Mouse (Mus musculus) retina, postnatal 1 day (tissue): Measurements from ENCODE around the gene Arhgef10l.
"Not testable (repeated sequence)": the region's sequence is repeated elsewhere in the genome, so short reads cannot be mapped to it uniquely, and the experiment has no call there.

Source experiments
- DNase-seq: peaks from one replicate; pipeline ENCODE4 v3.0.0-alpha.2; 2012

Gene Arhgef10l

GRCm38 (mm10) chr4:140605247-140605646 lies 60.6 kb downstream of the Arhgef10l start:
- no peak for DNase-seq

DNA sequence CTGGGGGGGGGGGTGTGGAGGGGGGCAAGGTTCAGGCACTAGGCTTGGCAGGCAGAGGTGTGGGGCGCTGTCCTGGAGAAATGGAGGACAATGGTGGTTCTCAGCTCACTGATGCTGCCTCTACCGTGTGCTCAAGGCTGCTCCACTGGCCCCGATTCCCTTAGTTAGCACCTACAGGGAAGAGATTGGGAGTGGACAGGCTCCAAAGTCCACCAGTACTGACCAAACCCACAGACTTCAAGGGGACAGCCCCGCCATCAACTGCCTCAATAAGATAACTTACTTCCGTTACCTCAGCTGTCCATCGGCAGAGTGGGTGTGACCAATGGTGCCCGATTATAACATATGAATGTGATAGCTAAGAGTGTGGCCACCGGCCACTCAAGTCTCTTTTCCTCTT lies 61.3 kb downstream of the Arhgef10l start:
- no peak for DNase-seq

GRCm38 (mm10) chr4:140602022-140602421 lies 63.8 kb downstream of the Arhgef10l start:
- DNase-seq, result no peak

DNA sequence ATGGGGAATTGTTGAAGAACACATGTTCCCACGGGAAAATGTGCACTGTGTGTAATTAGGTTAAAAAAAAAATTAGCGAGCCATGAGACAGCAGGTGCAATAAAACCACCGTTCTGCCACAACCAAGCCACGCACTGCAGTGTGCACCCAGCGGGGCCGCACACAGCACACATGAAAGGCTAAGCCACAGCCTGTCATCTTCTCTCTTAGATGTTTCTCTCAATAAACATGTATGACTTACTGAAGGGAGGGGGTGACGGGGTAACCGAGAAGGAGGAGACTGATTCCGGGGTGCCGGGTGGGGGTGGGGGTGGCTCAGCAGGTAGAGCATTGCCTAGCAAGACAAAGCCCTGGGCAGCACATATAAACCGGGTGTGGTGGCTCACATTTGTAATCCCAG lies 64.7 kb downstream of the Arhgef10l start:
- no peak for DNase-seq

- DNase-seq, result no peak
Observed at GRCm38 (mm10) chr4:140598846-140599245, 67.0 kb downstream of the Arhgef10l start.

DNA sequence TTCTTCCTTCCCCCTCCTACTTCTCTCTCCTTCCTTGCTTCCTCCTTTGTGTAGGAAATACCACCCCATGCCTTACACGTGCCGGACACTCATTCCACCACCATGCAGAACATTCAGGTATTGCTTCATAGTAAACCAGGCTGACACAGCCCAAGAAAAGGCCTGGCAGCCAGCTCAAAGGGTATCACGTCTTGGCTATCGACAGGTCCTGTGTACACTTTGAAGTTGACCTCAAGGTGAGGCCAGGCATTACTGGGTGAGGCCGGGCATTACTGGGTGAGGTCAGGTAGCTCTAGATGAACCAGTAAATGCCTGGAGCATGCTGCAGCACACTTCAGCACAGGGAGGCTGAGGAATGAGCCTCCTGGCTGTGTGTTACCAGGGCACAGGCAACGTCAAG lies 67.9 kb downstream of the Arhgef10l start:
- DNase-seq, result no peak

GRCm38 (mm10) chr4:140597378-140597777 lies 68.4 kb downstream of the Arhgef10l start:
- DNase-seq, result no peak

DNA sequence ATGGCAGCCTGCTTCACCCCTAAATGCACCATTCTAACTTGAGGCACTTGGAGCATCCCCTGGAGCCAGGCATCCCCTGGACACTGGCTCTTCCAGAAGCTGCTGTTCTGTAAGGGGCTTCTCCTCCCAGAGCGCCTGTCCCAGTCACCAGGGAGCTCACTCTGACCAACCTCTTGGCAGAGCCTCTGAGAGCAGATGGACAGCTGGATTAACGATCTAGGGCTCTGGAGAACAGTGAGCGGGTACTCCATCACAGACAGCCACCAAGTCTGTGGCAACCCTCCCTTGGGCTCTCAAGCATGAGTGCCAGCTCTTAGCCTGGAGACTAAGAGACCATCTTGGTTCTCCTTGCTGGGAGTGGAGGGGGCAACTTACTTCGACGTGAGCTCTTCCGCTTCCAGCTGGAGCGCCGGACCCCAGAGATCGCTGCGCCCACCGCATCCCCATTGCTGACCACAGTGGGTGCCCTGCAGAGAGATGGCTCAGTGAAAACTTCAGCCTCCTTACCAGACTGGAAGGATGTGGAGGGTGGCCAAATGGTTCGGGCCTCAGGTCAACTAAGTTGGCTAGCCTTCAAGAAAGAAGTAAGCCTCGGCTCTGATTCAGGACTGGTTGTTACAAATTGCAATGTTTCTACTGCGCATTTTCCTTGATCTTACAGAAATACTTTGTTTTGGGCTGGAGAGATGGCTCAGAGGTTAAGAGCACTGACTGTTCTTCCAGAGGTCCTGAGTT lies 71.9 kb downstream of the Arhgef10l start:
- peak; percentile 53 for DNase-seq

DNA sequence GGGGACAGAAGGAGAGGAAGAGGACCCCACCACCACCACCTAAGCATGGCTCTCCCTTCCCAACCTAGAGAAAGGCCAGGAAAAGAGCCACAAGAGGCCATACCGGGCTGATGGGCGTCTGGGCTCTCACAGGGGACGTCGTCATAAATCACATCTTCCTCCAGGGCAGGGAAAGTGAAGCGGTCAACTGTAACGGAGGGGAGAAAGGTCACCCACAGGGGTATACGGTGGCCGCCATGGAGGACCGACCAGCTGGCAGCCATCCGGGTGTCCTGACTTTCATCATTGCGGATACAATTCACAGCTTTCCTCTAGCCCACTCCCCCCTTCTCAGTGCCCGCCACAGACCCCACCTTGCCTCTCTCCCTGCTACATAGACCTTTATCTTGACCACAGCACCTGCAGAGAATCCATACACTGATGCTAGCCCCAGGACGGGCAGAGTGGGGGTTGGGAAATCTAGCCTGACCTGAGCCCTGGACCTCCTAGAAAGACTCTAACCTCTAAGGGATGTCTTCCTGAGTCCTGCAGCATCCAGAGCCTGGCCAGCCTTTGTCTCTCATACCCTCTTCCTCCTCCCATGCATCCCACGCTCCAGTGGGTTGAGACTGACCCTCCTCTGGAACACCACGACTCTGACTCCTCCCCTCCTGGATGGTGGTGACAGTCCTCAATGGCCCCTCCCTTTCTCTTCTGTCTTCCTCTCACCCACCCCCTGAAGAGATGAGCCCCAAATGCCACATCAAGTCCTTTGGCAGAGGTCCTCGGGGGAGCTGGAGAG lies 72.6 kb downstream of the Arhgef10l start:
- DNase-seq, result peak; percentile 27

- peak; percentile 93 for DNase-seq
Observed at GRCm38 (mm10) chr4:140592217-140592759, 73.5 kb downstream of the Arhgef10l start.

- DNase-seq, result no peak
Observed at GRCm38 (mm10) chr4:140586478-140586877, 79.3 kb downstream of the Arhgef10l start.

GRCm38 (mm10) chr4:140584240-140584639 lies 81.6 kb downstream of the Arhgef10l start:
- no peak for DNase-seq

DNA sequence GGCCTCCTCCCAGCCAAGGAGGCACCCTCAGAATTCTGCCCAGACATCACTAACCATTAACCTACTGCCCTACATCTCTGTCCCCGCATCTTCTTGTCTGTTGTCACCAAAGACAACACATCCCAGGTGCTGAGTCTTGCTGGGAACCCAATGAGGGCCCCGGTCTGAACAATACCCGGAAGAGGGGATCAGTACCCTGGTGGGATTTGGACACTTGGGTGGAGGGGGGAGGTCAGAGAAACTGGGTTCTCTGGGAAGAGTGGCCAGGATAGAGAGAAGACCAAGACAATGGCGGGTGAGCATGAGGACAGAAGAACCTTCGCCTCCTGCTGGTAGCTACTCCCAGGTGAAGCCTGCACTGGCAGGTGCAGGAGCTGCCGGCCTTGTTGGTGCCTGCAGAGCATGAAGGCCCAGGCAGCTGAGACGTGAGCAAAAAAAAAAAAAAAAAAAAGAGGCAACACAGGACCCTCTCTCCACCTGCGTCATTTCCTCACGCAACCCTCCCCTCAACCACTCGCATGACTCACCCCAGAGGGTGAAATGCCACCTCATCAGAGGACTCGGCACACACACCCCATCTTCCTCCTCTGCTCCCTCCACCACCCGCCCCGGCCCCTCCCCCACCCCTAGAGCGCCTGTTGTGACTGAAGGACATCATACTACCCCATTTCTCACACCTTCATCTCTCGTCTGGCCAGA lies 83.3 kb downstream of the Arhgef10l start:
- no peak for DNase-seq

GRCm38 (mm10) chr4:140581730-140582389 lies 84.0 kb downstream of the Arhgef10l start:
- peak; percentile 43 for DNase-seq

- DNase-seq, result peak; percentile 35
Observed at GRCm38 (mm10) chr4:140581341-140581729, 84.5 kb downstream of the Arhgef10l start.

DNA sequence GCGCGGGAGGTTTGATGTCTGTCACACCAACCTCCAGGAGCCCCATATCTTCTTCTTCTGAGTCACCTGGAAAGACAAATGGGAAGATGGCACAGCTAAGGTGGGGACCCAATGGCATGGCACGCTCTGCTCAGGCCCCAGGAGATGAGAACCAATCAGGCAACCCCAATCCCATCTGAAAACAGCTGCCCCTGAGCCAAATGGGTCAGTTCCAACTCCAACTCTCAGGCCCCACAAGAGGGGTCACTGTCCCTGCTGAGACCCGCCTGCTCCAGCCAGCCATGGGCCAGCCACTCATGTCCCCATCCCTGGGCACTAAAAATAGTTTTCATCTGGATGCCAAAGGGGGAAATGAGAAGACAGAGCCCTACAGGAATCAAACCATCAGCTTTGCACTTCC lies 84.9 kb downstream of the Arhgef10l start:
- DNase-seq, result no peak

GRCm38 (mm10) chr4:140579576-140579975 lies 86.2 kb downstream of the Arhgef10l start:
- no peak for DNase-seq

DNA sequence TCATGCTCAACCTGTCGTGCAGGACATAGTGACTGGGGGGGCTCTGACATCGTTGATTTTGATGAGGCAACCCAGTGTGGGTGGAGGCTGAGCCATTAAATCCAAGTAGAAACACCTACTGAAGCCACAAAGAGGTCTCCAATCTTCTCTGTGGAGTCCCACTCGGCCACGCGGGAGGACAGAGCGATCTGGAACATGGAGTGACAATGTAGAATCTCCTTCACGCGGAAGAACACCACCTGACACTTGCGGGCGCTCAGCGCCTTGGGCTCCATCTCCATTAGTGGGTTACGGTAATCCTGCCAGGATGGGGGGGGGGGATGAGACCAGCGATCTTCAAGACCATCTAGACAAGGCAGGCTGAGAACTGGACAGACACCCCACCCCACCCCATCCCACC lies 86.7 kb downstream of the Arhgef10l start:
- no peak for DNase-seq

- no peak for DNase-seq
Observed at GRCm38 (mm10) chr4:140576628-140577027, 89.2 kb downstream of the Arhgef10l start.

- DNase-seq, result not testable (repeated sequence)
Observed at GRCm38 (mm10) chr4:140574863-140575262, 90.9 kb downstream of the Arhgef10l start.

DNA sequence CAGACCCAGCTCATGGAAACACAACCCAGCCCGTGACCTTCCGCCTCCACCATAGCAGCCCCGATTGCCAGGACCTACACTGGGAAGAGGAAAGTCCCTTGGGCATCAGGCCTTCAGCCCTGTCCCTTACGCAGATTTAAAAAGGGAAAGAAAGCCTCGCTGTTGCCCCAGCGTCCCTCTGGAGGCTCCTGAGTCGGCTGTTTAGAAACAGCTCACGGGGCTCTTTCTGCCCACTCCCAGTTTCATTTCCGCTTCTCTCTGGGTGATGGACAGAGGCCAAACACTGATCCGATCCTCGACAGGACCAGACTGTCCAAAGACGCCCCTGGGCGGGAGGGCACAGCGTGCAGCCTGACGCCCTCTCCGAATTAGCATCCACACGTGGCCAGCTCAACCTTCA lies 93.4 kb downstream of the Arhgef10l start:
- DNase-seq, result no peak

DNA sequence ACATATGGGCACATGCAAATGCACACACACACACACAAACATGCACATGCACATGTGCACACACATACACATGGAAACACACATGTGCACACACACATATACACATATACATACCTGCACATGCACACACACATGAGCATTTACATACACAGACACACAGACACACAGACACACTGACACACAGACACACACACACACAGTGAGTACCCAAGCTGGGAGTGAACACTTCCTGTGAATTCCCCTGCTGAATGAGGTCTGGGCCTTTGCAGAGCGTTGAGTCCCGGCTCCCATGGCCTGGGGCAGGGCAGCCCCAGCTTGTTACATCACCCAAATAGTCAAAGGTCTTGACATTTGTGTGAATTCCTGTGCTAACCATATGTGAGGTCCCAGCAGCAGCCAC lies 96.4 kb downstream of the Arhgef10l start:
- DNase-seq, result no peak
